7 mouse cellular contexts compared by ENCODE assay signal in genomic region chr10:12866971-12867732, GRCm38 (mm10). TPM values are rescaled to one million over a fixed set of nuclear protein-coding genes. Genes with fewer than 3 reads are reported as not detected.
DNase-seq lines count a peak whose midpoint lies in the region; ATAC-seq and TF ChIP-seq lines count a peak whose summit lies in the region.

No protein-coding gene starts in this region.

- 0 out of 4 replicates have a peak, but pooled peaks cover 0 to 4% of the 10 kb centered on the region in 2 experiments for H3K4me1 ChIP-seq in MEL (ENCODE audit: control insufficient read depth in 1 of 2, insufficient read depth in 2 of 2, low read length in 2 of 2)
- peaks cover 13% of the 10 kb centered on the region for H3K4me1 ChIP-seq in embryonic facial prominence, embryonic 15.5 days
- H3K4me1 ChIP-seq in limb, embryonic 15.5 days = peaks cover 14% of the 10 kb centered on the region
- peaks cover 9% of the 10 kb centered on the region for H3K4me1 ChIP-seq in midbrain, embryonic 14.5 days (ENCODE audit: control insufficient read depth, insufficient read depth, low read length)

- peak in 2 of 3 experiments; percentile 17 to 33; a peak in 2 of 6 replicates for TF ChIP-seq CTCF in MEL (IDR thresholded peaks at IDR 0.05 in 2 of 3, conservative IDR thresholded peaks at IDR 0.05 in 1 of 3; ENCODE audit: control insufficient read depth in 1 of 3, insufficient read depth in 1 of 3, low read depth in 2 of 3, low read length in 3 of 3, poor library complexity in 1 of 3, severe bottlenecking in 1 of 3)

- TF ChIP-seq RAD21 in MEL (IDR thresholded peaks at IDR 0.05; ENCODE audit: low read depth, low read length) = no peak

- 0 out of 4 replicates have a peak, but pooled peaks cover 0 to 2% of the 10 kb centered on the region in 2 experiments for H3K36me3 ChIP-seq in MEL (ENCODE audit: control insufficient read depth in 1 of 2, insufficient read depth in 2 of 2, low read length in 2 of 2)
- H3K36me3 ChIP-seq in embryonic facial prominence, embryonic 15.5 days = no peaks in the 10 kb centered on the region
- no peaks in the 10 kb centered on the region for H3K36me3 ChIP-seq in limb, embryonic 15.5 days
- H3K36me3 ChIP-seq in midbrain, embryonic 14.5 days (ENCODE audit: control insufficient read depth, insufficient read depth, low read length) = no peaks in the 10 kb centered on the region

- H3K4me2 ChIP-seq in embryonic facial prominence, embryonic 15.5 days (replicated peaks) = peak overlapping the region; percentile 86
- peak overlapping the region; percentile 88 for H3K4me2 ChIP-seq in limb, embryonic 15.5 days
- peak overlapping the region; percentile 95 for H3K4me2 ChIP-seq in midbrain, embryonic 14.5 days (ENCODE audit: low read length)

- peak overlapping the region; percentile 45 for H3K9ac ChIP-seq in MEL (ENCODE audit: control insufficient read depth, low read depth, low read length, poor library complexity, severe bottlenecking)
- peak overlapping the region; percentile 81 for H3K9ac ChIP-seq in embryonic facial prominence, embryonic 15.5 days
- H3K9ac ChIP-seq in limb, embryonic 15.5 days = peak overlapping the region; percentile 83
- no peak overlapping the region for H3K9ac ChIP-seq in midbrain, embryonic 14.5 days (replicated peaks; ENCODE audit: low read length)

- H3K79me2 ChIP-seq in MEL (ENCODE audit: control insufficient read depth, insufficient read depth, low read length, poor library complexity) = no peaks in the 10 kb centered on the region; the same call in 1 of the 2 replicates

- peak; percentile 81 for DNase-seq in MEL (ENCODE audit: low read depth, low spot score)
- peak; percentile 46 for DNase-seq in adrenal gland, postnatal 25 days
- peak; percentile 62 for DNase-seq in heart, postnatal 4 days
- peak; percentile 53 for DNase-seq in midbrain, embryonic 14.5 days
- DNase-seq in testis, postnatal 10 days (ENCODE audit: low spot score) = peak; percentile 55

- no peak for TF ChIP-seq EP300 in MEL (IDR thresholded peaks at IDR 0.05; ENCODE audit: low read depth in 1 of 2, low read length in 2 of 2)

- H3K27ac ChIP-seq in MEL (ENCODE audit: control insufficient read depth, low read depth, low read length) = peak overlapping the region; percentile 15; the same call in 1 of the 2 replicates
- H3K27ac ChIP-seq in embryonic facial prominence, embryonic 15.5 days (replicated peaks) = peak overlapping the region; percentile 95
- peak overlapping the region; percentile 95 for H3K27ac ChIP-seq in limb, embryonic 15.5 days
- H3K27ac ChIP-seq in midbrain, embryonic 14.5 days (replicated peaks; ENCODE audit: low read depth, low read length) = no peak overlapping the region

- H3K27me3 ChIP-seq in MEL (ENCODE audit: control insufficient read depth in 1 of 2, insufficient read depth in 2 of 2, low read length in 2 of 2) = no peaks in the 10 kb centered on the region
- no peaks in the 10 kb centered on the region for H3K27me3 ChIP-seq in embryonic facial prominence, embryonic 15.5 days
- H3K27me3 ChIP-seq in limb, embryonic 15.5 days = no peaks in the 10 kb centered on the region
- peaks cover 8% of the 10 kb centered on the region; the same call in 1 of the 2 replicates for H3K27me3 ChIP-seq in midbrain, embryonic 14.5 days (ENCODE audit: control insufficient read depth, insufficient read depth, low read length)

- TF ChIP-seq POLR2A in MEL (IDR thresholded peaks at IDR 0.05; ENCODE audit: control insufficient read depth in 1 of 2, insufficient read depth in 1 of 2, low read depth in 1 of 2, low read length in 2 of 2, poor library complexity in 1 of 2) = no peak

- no peak for ATAC-seq in embryonic facial prominence, embryonic 15.5 days (ENCODE audit: insufficient number of reproducible peaks, low FRiP score, low TSS enrichment, low read depth)
- no peak for ATAC-seq in limb, embryonic 15.5 days (ENCODE audit: insufficient number of reproducible peaks, low FRiP score, low TSS enrichment, low read depth)
- ATAC-seq in midbrain, embryonic 14.5 days (ENCODE audit: low FRiP score, low TSS enrichment) = no peak

- 3% methylated on average over 28 of the region's 28 CpGs for WGBS in embryonic facial prominence, embryonic 15.5 days
- WGBS in limb, embryonic 15.5 days = 2% methylated on average over 28 of the region's 28 CpGs
- WGBS in midbrain, embryonic 14.5 days = 2% methylated on average over 28 of the region's 28 CpGs

- no peaks in the 10 kb centered on the region for H3K9me3 ChIP-seq in MEL (replicated peaks; ENCODE audit: insufficient read depth, low read length)
- no peaks in the 10 kb centered on the region for H3K9me3 ChIP-seq in embryonic facial prominence, embryonic 15.5 days (replicated peaks)
- no peaks in the 10 kb centered on the region for H3K9me3 ChIP-seq in limb, embryonic 15.5 days
- H3K9me3 ChIP-seq in midbrain, embryonic 14.5 days (ENCODE audit: control insufficient read depth, low read length) = no peaks in the 10 kb centered on the region

- H3K4me3 ChIP-seq in MEL (ENCODE audit: control insufficient read depth in 1 of 2, insufficient read depth in 1 of 2, low read depth in 2 of 2, low read length in 2 of 2) = peak overlapping the region; percentile 55 to 96
- H3K4me3 ChIP-seq in embryonic facial prominence, embryonic 15.5 days (replicated peaks) = peak overlapping the region; percentile 78
- H3K4me3 ChIP-seq in limb, embryonic 15.5 days = peak overlapping the region; percentile 75
- H3K4me3 ChIP-seq in midbrain, embryonic 14.5 days (replicated peaks; ENCODE audit: low read depth, low read length) = peak overlapping the region; percentile 70

TF ChIP-seq in MEL, 35 proteins besides CTCF, POLR2A, EP300 and RAD21:
- peak; percentile 10; the same call in 1 of the 2 replicates for TF ChIP-seq SMC3 (IDR thresholded peaks at IDR 0.05; ENCODE audit: low read depth, low read length)
- no peak for TF ChIP-seq ZKSCAN1 (IDR thresholded peaks at IDR 0.05; ENCODE audit: low read depth, low read length)
- TF ChIP-seq SIN3A (IDR thresholded peaks at IDR 0.05; ENCODE audit: low read length) = 0 out of 2 replicates have a peak, but pooled peaks have one; percentile 19
- peak; percentile 34; the same call in 1 of the 2 replicates for TF ChIP-seq MAX (IDR thresholded peaks at IDR 0.05; ENCODE audit: low read length)
- peak; percentile 37; the same call in 1 of the 2 replicates for TF ChIP-seq MXI1 (IDR thresholded peaks at IDR 0.05; ENCODE audit: low read depth, low read length)
TF ChIP-seq in MEL: peak in this region for 4.

RNA-seq across cellular contexts. Expression of gene Utrn, which starts 2.0 kb away (rescaled TPM):
- total RNA-seq in MEL (2012; rRNA removed) = 2.3 and 3.4 TPM in 2 replicates
- polyA plus RNA-seq in MEL (2012; ENCODE audit: insufficient read depth in 1 of 2, insufficient read length in 2 of 2, low read depth in 1 of 2, low replicate concordance in 2 of 2, missing spikeins in 1 of 2) = 1 to 10 TPM in 1 of 2 experiments, not detected in 1; 4.3 TPM
- 91.5 and 114 TPM in 2 replicates for total RNA-seq in adrenal gland, postnatal 25 days (2021)
- polyA plus RNA-seq in embryonic facial prominence, embryonic 15.5 days (2015; fragmentation: Nextera tagmentation; extraction: Ambion mirVana) = 89.8 and 93.2 TPM in 2 replicates
- 100 to 1,000 TPM in 1 of 2 experiments, 10 to 100 TPM in 1; 95.0 to 104 TPM for total RNA-seq in heart, postnatal 4 days (2021)
- 99.6 and 100 TPM in 2 replicates for polyA plus RNA-seq in limb, embryonic 15.5 days (2015; fragmentation: Nextera tagmentation; extraction: Ambion mirVana)
- polyA plus RNA-seq in midbrain, embryonic 14.5 days (2014; fragmentation: Nextera tagmentation; extraction: Ambion mirVana) = 10.6 and 19.1 TPM in 2 replicates
